Mouse (Mus musculus) heart, postnatal 0 days (tissue): Measurements from ENCODE around the gene Hsf5. TPM values are rescaled to one million over a fixed set of nuclear protein-coding genes. Genes with fewer than 3 reads are reported as not detected.

Experiments used
- ATAC-seq: fragments of 200-750 bp; cut with Nextera tagmentation; 2 replicates; pipeline ENCODE4 v1.8.0; 2017; ENCODE audit warnings: low read depth, moderate number of reproducible peaks, moderate library complexity; ENCODE audit not compliant: insufficient read depth
- DNase-seq: peaks from one replicate; pipeline ENCODE4 v3.0.0-alpha.2; 2016; ENCODE audit warnings: low spot score
- H3K27ac ChIP-seq: fragments of 300-500 bp; sonication (generic); 2 replicates; pipeline ENCODE4 v1.5.1; 2014; ENCODE audit warnings: low read depth, mild to moderate bottlenecking
- H3K27me3 ChIP-seq: fragments of 300-500 bp; sonication (generic); 2 replicates; pipeline ENCODE4 v1.6.1; 2014; ENCODE audit warnings: low read length, mixed read lengths; ENCODE audit not compliant: control insufficient read depth, insufficient read depth
- H3K36me3 ChIP-seq: fragments of 300-500 bp; sonication (generic); replicated peaks from 2 replicates; pipeline ENCODE4 v1.6.1; 2014; ENCODE audit warnings: low read length, mixed read lengths; ENCODE audit not compliant: control insufficient read depth, insufficient read depth
- H3K4me1 ChIP-seq: fragments of 300-500 bp; sonication (generic); 2 replicates; pipeline ENCODE4 v1.6.1; 2014; ENCODE audit warnings: antibody characterized with exemption; ENCODE audit not compliant: control insufficient read depth, insufficient read depth
- H3K4me2 ChIP-seq: fragments of 300-500 bp; sonication (generic); 2 replicates; pipeline ENCODE4 v1.6.1; 2014; ENCODE audit warnings: low read depth, mild to moderate bottlenecking, low read length, moderate library complexity
- H3K4me3 ChIP-seq: fragments of 300-500 bp; sonication (generic); 2 replicates; pipeline ENCODE4 v1.5.1; 2014; ENCODE audit warnings: low read depth, low read length
- H3K9ac ChIP-seq: fragments of 300-500 bp; sonication (generic); replicated peaks from 2 replicates; pipeline ENCODE4 v1.6.1; 2014; ENCODE audit warnings: low read depth, low read length, mixed read lengths
- H3K9me3 ChIP-seq: fragments of 300-500 bp; sonication (generic); replicated peaks from 2 replicates; pipeline ENCODE4 v1.6.1; 2016; ENCODE audit warnings: low read length; ENCODE audit not compliant: control insufficient read depth
- CTCF ChIP-seq: IDR thresholded peaks from 2 replicates; pipeline ENCODE4 v1.5.1; 2016; ENCODE audit warnings: antibody characterized with exemption, control low read depth, low read depth
- EP300 ChIP-seq: IDR thresholded peaks from 2 replicates; pipeline ENCODE4 v1.6.1; 2016; ENCODE audit warnings: antibody characterized with exemption, low read depth
- WGBS: fragments of 180-500 bp; shearing (Covaris S2); extraction: QIAGEN DNeasy Blood & Tissue Kit; methylation state at CpG from one replicate; pipeline ENCODE4 v1.1.7; 2014; 5-methylcytosine and 5-hydroxymethylcytosine counted together
- polyA plus RNA-seq: library from polyadenylated mRNA; unstranded; fragments of >200 nt; fragmentation: Nextera tagmentation; extraction: Ambion mirVana; gene quantifications from 2 replicates; pipeline ENCODE4 v1.2.1, GENCODE M21; 2015
- total RNA-seq: library from RNA; depleted of rRNA; stranded (reverse); fragments of >200 nt; gene quantifications from 2 replicates; pipeline ENCODE4 v1.2.3, GENCODE M21; 2014; ENCODE audit warnings: low replicate concordance; rRNA removed

The Hsf5 gene
- total and polyA plus RNA-seq, 2 experiments from 2014 or later: 0.03 TPM; not detected in 1

- DNase-seq: no peak
- Histone ChIP-seq H3K36me3 (no peaks in the 10 kb centered on the region), H3K4me1 (peaks cover 6% of the 10 kb centered on the region; the same call in 1 of the 2 replicates), H3K4me3 (no peak overlapping the region), H3K9ac (no peak overlapping the region), H3K27me3 (peaks cover 13% of the 10 kb centered on the region; the same call in 1 of the 2 replicates), H3K9me3 (no peaks in the 10 kb centered on the region), H3K27ac (no peak overlapping the region), H3K4me2 (no peak overlapping the region)
- TF ChIP-seq CTCF (no peak), EP300 (no peak)
- ATAC-seq: no peak
- WGBS: 60% methylated on average over 5 of the region's 5 CpGs
Measured at GRCm38 (mm10) chr11:87708979-87709378, 92.0 kb downstream of the Hsf5 start.

Other genes starting within 250 kb of the Hsf5 start
- gene Rad51c, start 212.2 kb upstream of the Hsf5 start, total RNA-seq: 3.7 and 6.9 TPM in 2 replicates
- 4.7 and 5.2 TPM in 2 replicates for gene Rad51c, start 212.2 kb upstream of the Hsf5 start, polyA plus RNA-seq
- 0.04 and 0.46 TPM in 2 replicates for gene Tex14, start 212.1 kb upstream of the Hsf5 start, total RNA-seq
- gene Tex14, start 212.1 kb upstream of the Hsf5 start, polyA plus RNA-seq: 0.22 TPM in 1 of 2 replicates, not detected in the other
- gene Gm11492, start 50.5 kb upstream of the Hsf5 start, total RNA-seq: not detected in 2 replicates
- gene Gm11492, start 50.5 kb upstream of the Hsf5 start, polyA plus RNA-seq: not detected in 2 replicates
- 13.9 and 20.6 TPM in 2 replicates for gene Sept4, start 48.3 kb upstream of the Hsf5 start, total RNA-seq
- 47.8 and 49.1 TPM in 2 replicates for gene Sept4, start 48.3 kb upstream of the Hsf5 start, polyA plus RNA-seq
- 12.4 and 17.3 TPM in 2 replicates for gene Mtmr4, start 25.0 kb upstream of the Hsf5 start, total RNA-seq
- 6.0 and 7.0 TPM in 2 replicates for gene Mtmr4, start 25.0 kb upstream of the Hsf5 start, polyA plus RNA-seq
- gene Rnf43, start 45.6 kb downstream of the Hsf5 start, total RNA-seq: 0.19 and 0.73 TPM in 2 replicates
- gene Rnf43, start 45.6 kb downstream of the Hsf5 start, polyA plus RNA-seq: 0.25 and 0.48 TPM in 2 replicates
- gene Supt4a, start 120.4 kb downstream of the Hsf5 start, total RNA-seq: 50.3 and 73.7 TPM in 2 replicates
- gene Supt4a, start 120.4 kb downstream of the Hsf5 start, polyA plus RNA-seq: 101 and 104 TPM in 2 replicates
- 1.6 TPM in 1 of 2 replicates, not detected in the other for gene Tspoap1, start 143.4 kb downstream of the Hsf5 start, total RNA-seq
- gene Tspoap1, start 143.4 kb downstream of the Hsf5 start, polyA plus RNA-seq: 0.12 TPM in 1 of 2 replicates, not detected in the other
- 0.46 and 2.6 TPM in 2 replicates for gene Mpo, start 176.4 kb downstream of the Hsf5 start, total RNA-seq
- gene Mpo, start 176.4 kb downstream of the Hsf5 start, polyA plus RNA-seq: 0.26 and 0.36 TPM in 2 replicates
- gene Lpo, start 211.1 kb downstream of the Hsf5 start, total RNA-seq: 0.19 TPM in 1 of 2 replicates, not detected in the other
- gene Lpo, start 211.1 kb downstream of the Hsf5 start, polyA plus RNA-seq: not detected in 2 replicates
- 4.4 and 4.8 TPM in 2 replicates for gene Mks1, start 236.1 kb downstream of the Hsf5 start, total RNA-seq
- 4.5 and 6.0 TPM in 2 replicates for gene Mks1, start 236.1 kb downstream of the Hsf5 start, polyA plus RNA-seq